Mouse (Mus musculus): ENCODE measurements around the gene Kif13a.
A peak's percentile ranks its signal among the peaks of the same experiment; 100 is the strongest.

The Kif13a gene

DNA sequence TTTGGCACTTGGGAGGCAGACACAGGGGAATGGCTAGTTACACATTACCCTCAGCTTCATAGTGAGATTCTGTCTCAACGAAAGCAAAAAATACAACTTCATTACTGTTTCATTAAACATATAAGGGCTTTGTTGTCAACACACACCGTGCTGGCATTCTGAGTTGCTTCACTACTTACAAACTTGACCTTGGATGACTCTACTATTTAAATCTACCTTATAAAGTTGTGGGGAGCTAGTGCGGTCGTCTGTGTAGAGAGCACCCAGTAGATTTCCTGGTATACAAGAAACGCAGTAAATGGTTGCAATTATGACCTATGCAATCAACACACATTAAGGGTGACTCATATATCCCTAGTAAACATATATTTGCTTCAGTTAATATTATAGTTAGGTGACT lies 201.3 kb downstream of the Kif13a start:
- peak; percentile 7 for ATAC-seq (ENCODE audit: low TSS enrichment)

DNA sequence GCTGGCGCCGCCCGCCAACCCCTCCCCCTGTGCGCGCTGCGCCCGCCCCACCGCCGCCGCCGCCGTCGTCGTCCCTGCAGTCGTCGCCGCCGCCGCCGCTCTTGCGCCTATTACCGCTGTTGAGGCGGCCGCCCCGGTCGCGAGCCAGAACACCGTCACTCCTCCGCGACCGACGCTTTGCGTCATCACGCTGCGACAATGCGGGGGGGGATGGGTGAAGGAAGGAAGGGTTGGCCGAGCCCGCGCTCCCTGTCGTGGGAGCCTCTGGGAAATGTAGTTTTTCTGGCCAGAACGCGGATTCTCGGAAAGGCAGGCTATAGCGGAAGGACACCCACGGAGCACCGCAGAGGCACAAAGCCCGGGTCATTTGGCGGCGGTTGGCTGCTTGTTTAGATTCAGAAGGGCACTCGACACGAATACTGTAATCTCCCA lies 201.8 kb downstream of the Kif13a start, which contains the start of gene Nup153:
Nup153 (minus strand) TSS at position 104 of the 432 bp plus-strand sequence.
- ATAC-seq (ENCODE audit: low TSS enrichment) = peak; percentile 92

DNA sequence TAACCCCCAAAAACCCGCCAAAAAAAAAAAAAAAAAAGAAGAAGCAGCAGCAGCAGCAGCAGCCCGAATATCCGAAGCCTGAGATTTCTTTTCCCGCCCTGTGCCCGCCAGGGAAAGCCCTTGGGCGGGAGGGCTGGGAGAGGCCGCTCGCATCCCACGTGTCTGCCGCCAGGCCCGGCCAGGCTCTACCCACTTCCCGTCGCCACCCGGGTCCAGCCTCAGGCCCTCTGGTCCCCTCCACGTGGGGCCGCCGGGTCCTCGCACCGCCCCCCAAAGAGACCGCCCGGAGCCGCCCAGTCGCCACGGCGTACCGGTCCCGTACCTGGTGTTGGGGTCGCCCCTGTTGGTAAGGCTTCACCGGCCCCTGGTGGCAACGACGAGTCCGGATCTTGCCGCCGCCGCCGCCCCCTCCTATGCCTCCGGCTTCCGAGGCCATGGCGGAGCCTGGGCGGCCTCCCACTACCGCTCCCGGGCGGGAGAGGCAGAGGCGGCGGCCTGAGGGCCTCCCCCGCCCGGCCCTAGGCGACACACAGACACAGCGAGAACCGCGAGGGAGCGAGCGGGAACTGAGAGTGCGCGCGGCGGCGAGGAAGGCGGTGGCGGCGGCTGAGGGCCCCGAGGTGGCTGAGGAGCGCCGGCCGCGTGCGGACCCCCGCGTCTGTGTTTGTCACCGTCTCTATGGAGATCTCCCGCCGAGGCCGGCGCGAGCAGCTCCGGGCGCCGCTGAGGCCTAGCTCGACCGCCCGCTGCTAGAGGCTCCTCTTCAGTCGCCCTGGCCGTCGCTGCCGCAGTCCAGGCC lies 202.4 kb downstream of the Kif13a start:
- peak; percentile 68 for ATAC-seq (ENCODE audit: low TSS enrichment)

DNA sequence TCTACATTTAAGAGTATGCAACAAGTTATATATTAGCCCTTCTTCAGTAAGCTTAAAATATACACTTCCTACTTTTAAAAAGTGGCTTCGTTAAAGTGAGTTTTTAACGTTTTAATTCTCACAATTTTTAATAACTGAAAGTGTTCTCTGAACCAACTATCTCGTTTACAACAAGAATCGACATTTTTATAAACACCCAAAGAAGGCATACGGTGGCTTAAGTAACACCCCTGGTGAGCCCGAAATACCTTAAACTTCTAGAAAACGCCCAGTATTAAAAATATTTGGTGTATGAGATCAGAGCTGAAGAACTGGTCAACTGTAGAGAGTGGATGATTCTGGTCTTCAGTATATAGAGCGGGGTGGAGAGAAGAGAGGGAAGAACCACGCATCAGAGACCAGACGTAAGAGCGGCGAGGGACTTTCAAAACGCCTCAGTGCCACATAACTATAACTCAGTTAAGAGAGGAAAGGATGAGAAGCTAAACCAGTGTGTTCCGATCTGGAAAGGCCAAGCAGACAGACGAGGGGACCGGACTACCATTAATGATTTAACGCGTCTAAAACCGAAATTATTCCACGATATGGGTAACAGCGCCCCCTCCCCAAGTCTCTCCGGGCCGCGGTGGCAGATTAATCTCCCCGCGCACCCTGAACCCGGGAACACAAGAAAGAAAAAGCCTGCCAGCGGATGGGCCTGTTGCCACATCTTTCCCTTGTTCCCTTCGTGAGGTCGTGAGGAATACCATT lies 203.2 kb downstream of the Kif13a start:
- peak; percentile 17; the same call in 1 of the 2 replicates for ATAC-seq (ENCODE audit: low TSS enrichment)

DNA sequence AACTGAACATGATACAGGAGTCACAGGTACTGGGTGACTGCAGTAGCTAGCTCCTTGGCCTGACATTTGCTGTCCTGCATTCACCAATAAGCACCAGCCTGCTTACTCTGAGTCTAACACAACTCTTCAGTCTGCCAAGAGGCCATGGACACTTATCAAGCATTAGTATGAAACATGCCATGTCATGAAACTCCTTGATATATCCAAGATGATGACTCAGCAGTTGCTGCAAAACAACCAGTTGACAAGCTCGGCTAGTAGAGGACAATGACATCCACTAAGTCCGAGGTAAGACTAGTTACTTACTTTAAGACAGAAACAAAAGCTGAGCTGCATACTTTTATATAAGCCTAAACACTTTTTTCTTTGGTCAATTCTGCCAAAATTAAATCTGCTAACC lies 204.4 kb downstream of the Kif13a start:
- ATAC-seq (ENCODE audit: low TSS enrichment) = no peak

GRCm38 (mm10) chr13:46724371-46724770 lies 205.3 kb downstream of the Kif13a start:
- ATAC-seq (ENCODE audit: low TSS enrichment) = no peak

DNA sequence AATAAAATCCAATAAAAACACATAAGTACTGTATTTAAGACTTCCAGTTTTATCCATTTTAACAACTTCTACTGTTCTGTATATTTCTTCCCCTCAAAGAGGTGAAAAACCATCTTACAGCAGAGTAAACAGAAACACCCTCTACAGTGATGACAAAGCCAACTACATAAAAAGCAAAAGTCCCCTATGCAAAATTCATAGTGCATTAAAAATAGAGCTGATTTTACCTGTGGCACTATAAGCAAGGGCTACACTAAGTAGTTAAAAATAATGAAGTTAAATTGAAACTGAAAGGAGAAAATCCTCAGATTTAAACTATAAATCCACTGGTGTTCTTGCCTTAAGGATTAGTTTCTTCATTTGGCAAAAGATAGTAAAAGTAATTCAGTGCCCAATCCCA lies 208.7 kb downstream of the Kif13a start:
- no peak for ATAC-seq (ENCODE audit: low TSS enrichment)

DNA sequence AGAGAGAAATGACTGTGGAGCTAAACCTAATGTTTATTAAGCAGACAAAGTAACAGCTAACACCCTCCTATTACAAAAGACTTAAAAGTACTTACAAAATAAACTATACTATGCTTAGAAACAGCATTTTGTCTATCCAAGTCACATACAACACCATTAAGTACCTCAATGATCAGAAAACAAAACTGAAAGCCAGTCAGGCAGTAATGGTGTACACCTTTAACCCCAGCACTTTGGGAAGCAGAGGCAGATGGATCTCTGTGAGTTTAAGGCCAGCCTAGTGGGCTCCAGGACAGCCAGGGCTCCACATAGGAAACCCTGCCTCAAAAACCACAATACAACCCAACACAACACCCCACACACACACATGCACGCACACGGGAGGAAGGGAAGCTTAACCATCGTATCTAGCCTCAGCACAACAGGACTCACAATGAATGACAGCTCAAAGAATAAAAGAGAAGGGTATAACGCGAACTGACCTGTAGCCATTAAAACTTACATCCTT lies 210.7 kb downstream of the Kif13a start:
- ATAC-seq (ENCODE audit: low TSS enrichment) = no peak

- ATAC-seq (ENCODE audit: low TSS enrichment) = no peak
Measured at GRCm38 (mm10) chr13:46715976-46716639, 213.6 kb downstream of the Kif13a start.

GRCm38 (mm10) chr13:46713486-46713885 lies 216.2 kb downstream of the Kif13a start:
- ATAC-seq (ENCODE audit: low TSS enrichment) = no peak

DNA sequence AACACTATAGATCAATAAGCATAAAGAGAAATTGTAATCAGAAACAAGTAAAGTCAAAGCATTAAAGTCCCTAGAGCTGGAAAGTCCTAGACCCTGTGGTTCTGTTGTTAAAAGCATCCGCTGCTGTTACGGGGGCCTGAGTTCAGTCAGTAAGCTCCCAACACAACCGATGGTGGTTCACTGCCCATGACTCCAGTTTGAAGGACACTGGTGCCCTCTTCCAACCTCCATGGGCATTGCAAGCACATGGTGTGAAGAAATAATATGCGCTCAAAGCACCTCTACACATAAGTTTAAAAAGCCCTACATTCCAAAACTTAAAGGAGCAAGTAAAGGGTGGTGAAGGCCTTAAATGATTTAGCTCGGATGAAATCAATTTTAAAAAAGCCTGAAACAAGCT lies 226.5 kb downstream of the Kif13a start:
- no peak for ATAC-seq (ENCODE audit: low TSS enrichment)

DNA sequence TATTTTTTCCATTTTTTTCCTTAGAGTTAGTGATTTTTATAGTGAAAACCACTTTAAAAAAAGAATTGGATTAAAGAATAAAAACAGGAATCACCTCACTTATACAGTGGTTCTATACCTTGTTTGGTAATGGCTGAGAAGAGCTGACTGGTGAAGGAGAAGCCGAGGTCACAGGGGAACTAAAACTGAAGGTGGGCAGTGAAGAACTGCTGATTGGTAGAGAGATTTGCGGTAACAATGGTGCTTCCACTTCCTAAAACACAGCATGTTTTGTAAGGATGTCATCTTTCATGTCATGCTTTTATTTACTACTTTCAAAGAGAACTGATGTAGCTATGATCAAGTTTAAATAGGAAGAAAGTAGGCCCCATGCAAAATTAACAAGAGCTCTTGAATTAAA lies 228.2 kb downstream of the Kif13a start:
- no peak for ATAC-seq (ENCODE audit: low TSS enrichment)

GRCm38 (mm10) chr13:46699372-46699771 lies 230.3 kb downstream of the Kif13a start:
- no peak for ATAC-seq (ENCODE audit: low TSS enrichment)
